Mouse (Mus musculus): ENCODE data around the gene Bpifb3.

The Bpifb3 gene

GRCm38 (mm10) chr2:153917930-153918329 is at the start of gene Bpifb3:
Gene Bpifb3, plus strand, starts transcription at chr2:153918230.
- DNase-seq (ENCODE audit: inconsistent ontology term): no peak

GRCm38 (mm10) chr2:153870984-153871383 is 47.0 kb upstream of the Bpifb3 start, which contains the start of gene Sun5:
Gene Sun5, minus strand, starts transcription at chr2:153871084.
- DNase-seq (ENCODE audit: inconsistent ontology term): no peak

- DNase-seq (ENCODE audit: inconsistent ontology term): no peak
These were observed 43.3 kb upstream of the Bpifb3 start, which contains the start of gene Bpifb2 for GRCm38 (mm10) chr2:153874745-153875144. Gene Bpifb2, plus strand, starts transcription at chr2:153875045.

- DNase-seq (ENCODE audit: inconsistent ontology term): no peak
These were observed 18.9 kb upstream of the Bpifb3 start for GRCm38 (mm10) chr2:153899111-153899510.

- no peak for DNase-seq (ENCODE audit: inconsistent ontology term)
These were observed 17.9 kb upstream of the Bpifb3 start, which contains the start of gene Bpifb6 for GRCm38 (mm10) chr2:153900088-153900487. Gene Bpifb6, plus strand, starts transcription at chr2:153900388.

GRCm38 (mm10) chr2:153902726-153903125 is 15.3 kb upstream of the Bpifb3 start:
- DNase-seq (ENCODE audit: inconsistent ontology term): no peak

GRCm38 (mm10) chr2:153906626-153907025 is 11.4 kb upstream of the Bpifb3 start:
- no peak for DNase-seq (ENCODE audit: inconsistent ontology term)

GRCm38 (mm10) chr2:153914151-153914550 is 3.9 kb upstream of the Bpifb3 start:
- DNase-seq (ENCODE audit: inconsistent ontology term): peak; percentile 76

GRCm38 (mm10) chr2:153921246-153921645 is 3.2 kb downstream of the Bpifb3 start:
- no peak for DNase-seq (ENCODE audit: inconsistent ontology term)

- peak; percentile 49 for DNase-seq (ENCODE audit: inconsistent ontology term)
These were observed 11.9 kb downstream of the Bpifb3 start for GRCm38 (mm10) chr2:153929871-153930413.

- DNase-seq (ENCODE audit: inconsistent ontology term): no peak
These were observed 13.1 kb downstream of the Bpifb3 start for GRCm38 (mm10) chr2:153931125-153931524.

GRCm38 (mm10) chr2:153933311-153933710 is 15.3 kb downstream of the Bpifb3 start:
- no peak for DNase-seq (ENCODE audit: inconsistent ontology term)

GRCm38 (mm10) chr2:153935348-153935747 is 17.3 kb downstream of the Bpifb3 start:
- DNase-seq (ENCODE audit: inconsistent ontology term): no peak

GRCm38 (mm10) chr2:153937843-153938242 is 19.8 kb downstream of the Bpifb3 start, which contains the start of gene Bpifb4:
Gene Bpifb4, plus strand, starts transcription at chr2:153938212.
- no peak for DNase-seq (ENCODE audit: inconsistent ontology term)

- DNase-seq (ENCODE audit: inconsistent ontology term): peak; percentile 43
These were observed 25.5 kb downstream of the Bpifb3 start for GRCm38 (mm10) chr2:153943537-153943936.

GRCm38 (mm10) chr2:153944567-153944966 is 26.5 kb downstream of the Bpifb3 start:
- no peak for DNase-seq (ENCODE audit: inconsistent ontology term)

GRCm38 (mm10) chr2:153952897-153953296 is 34.9 kb downstream of the Bpifb3 start:
- peak; percentile 45 for DNase-seq (ENCODE audit: inconsistent ontology term)

- peak; percentile 36 for DNase-seq (ENCODE audit: inconsistent ontology term)
These were observed 35.8 kb downstream of the Bpifb3 start for GRCm38 (mm10) chr2:153953836-153954235.

- DNase-seq (ENCODE audit: inconsistent ontology term): no peak
These were observed 44.8 kb downstream of the Bpifb3 start for GRCm38 (mm10) chr2:153962821-153963331.

GRCm38 (mm10) chr2:153963334-153963733 is 45.3 kb downstream of the Bpifb3 start:
- DNase-seq (ENCODE audit: inconsistent ontology term): no peak

- peak; percentile 93 for DNase-seq (ENCODE audit: inconsistent ontology term)
These were observed 52.2 kb downstream of the Bpifb3 start for GRCm38 (mm10) chr2:153970221-153970620.

GRCm38 (mm10) chr2:153974582-153974981 is 56.6 kb downstream of the Bpifb3 start, which contains the start of gene Bpifa6:
Gene Bpifa6, plus strand, starts transcription at chr2:153974945.
- no peak for DNase-seq (ENCODE audit: inconsistent ontology term)
